Mouse (Mus musculus) megakaryocyte-erythroid progenitor cell, adult 5 weeks (primary cell): ENCODE results near the gene Agtr1a. TPM values are rescaled to one million over a fixed set of nuclear protein-coding genes. Genes with fewer than 3 reads are reported as not detected.

Experiments
- polyA plus RNA-seq: library from polyadenylated mRNA; stranded (reverse); fragments of >175 nt; gene quantifications from 2 replicates; pipeline ENCODE4 v1.2.3, GENCODE M21; 2012

Gene Agtr1a
- 0.94 and 1.2 TPM in 2 replicates for polyA plus RNA-seq

DNA sequence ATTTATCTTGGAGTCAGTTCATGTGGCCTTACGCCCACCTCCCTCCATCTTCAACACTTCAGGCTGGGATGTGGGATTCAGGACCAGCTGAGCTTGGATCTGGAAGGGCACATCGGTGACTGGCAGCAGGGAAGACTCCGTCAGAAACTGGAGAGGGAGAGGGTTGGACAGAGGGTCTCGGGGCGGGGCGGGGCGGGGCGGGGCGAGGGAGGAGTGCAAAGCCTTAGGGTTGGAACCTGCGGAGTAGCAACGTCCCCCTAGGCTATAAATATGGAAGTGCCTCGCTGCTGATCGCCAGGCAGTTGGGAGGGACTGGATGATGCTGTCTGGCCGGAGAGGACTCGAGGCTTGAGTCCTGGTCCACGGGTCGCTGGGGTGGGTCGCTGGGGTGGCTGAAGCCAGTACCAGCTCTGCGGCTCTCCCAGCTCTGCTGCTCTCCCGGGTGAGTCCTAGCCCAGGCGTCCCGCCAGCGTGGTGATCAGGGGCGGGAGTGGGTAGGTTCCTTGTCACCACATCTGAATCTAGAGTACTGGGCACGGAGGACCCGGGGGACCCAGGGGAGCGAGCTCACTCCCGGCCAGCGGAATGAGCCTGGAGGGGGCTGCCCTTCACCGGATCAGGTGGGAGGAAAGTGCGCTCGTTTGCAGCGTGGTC, at the start of gene Agtr1a:
TSS of gene Agtr1a (plus strand) at position 294 of the 654 bp plus-strand sequence.

Other genes starting within 250 kb of the Agtr1a start
- gene Mboat1, start 200.0 kb upstream of the Agtr1a start, polyA plus RNA-seq = 3.3 and 4.9 TPM in 2 replicates
- gene Uqcrfs1, start 208.9 kb downstream of the Agtr1a start, polyA plus RNA-seq = 106 and 112 TPM in 2 replicates